Mouse (Mus musculus): ENCODE data around the gene Gm33543.

Gene Gm33543

DNA sequence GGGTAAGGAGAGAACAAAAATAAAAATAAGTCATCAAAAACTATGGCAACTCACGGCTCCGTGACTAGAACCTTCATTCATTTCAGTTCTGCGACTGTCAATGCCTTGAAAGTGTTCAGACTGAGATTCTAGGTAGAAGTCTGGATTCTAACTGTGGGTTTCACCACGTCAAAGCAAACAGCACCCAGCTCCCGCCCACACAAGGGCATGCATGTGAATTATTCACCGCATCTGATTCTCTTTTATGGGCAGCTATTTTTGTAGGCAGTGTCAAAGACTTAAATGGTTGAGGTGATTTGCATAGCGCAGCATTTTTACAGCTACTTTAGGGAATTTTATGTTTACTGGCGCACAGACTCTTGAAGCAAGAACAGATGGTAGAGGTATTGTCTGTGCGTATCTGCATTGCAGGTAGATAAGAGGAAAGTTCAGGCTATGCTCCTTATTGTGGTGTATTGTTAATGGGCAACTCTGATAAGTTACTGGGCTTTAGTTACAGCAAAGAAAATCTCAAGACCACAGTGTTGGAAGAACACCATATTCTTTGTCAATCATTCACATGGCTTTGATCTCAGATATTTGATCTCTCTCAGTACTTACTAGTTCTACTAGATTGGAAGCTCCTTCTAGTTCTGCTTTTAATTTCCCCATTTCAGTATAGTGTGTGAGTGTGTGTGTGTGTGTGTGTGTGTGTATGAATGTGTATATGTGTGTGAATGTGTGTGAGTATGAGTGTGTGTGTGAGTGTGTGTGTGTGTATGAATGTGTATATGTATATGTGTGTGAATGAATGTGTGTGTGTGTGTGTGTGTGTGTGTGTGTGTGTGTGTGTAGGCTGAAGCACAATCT, at the start of gene Gm33543:
Gm33543 (minus strand) TSS at position 142 of the 849 bp plus-strand sequence.
- DNase-seq (ENCODE audit: extremely low spot score, low spot score) = no peak

DNA sequence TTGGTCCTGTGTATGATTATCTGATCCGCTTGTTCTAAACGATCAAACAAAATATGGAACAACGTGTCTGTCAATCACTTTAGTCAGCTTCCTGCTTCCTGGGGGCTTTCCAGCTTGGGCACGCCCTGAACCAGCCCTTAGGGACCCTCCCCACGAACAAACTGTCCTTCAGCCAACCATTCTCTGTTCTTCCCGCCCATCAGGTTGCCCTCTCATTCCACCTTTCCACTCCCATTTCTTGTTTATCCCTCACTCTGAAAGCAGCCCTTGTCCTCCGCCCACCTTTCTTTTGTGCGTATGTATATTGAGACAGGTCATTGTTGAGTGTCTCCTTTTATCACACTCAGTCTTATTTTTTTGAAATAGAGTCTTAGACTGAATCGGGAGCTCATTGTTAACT, 49.4 kb upstream of the Gm33543 start:
- no peak for DNase-seq (ENCODE audit: extremely low spot score, low spot score)

DNA sequence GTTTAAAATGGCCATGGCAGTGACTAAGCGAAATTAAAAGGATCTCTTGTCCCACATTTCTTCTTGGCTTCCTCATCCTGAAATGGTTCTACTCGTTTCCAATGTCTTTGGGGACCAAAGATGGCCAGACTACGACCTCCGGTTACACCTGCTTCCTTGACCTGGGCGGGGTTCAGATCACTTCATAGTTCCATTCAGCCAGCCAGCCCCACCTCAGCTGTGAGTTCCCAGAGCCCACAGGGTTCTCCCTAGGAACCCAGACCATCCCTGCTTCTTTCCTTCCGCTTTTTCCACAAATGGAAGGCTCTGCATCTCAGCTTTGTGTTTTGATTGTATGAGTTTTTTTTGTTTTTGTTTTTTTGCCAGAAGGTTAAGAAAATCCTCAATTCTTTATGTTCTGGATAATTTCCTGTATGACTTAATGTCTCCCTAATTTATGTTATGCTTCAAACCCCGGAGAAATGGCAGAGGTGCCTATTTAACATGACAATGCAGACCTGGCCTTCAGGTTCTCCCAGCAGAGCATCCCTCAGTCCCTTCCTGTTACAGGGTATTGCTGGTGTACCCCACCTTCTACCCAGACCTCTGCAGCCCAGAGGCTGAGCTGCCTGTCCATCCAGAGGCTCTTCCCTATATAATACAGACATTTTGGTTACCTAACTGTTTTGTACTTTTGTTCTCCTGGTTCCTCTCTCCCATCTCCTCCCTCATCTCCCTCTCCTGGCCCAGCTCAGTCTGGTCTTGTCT, 48.7 kb upstream of the Gm33543 start:
- DNase-seq (ENCODE audit: extremely low spot score, low spot score) = no peak

DNA sequence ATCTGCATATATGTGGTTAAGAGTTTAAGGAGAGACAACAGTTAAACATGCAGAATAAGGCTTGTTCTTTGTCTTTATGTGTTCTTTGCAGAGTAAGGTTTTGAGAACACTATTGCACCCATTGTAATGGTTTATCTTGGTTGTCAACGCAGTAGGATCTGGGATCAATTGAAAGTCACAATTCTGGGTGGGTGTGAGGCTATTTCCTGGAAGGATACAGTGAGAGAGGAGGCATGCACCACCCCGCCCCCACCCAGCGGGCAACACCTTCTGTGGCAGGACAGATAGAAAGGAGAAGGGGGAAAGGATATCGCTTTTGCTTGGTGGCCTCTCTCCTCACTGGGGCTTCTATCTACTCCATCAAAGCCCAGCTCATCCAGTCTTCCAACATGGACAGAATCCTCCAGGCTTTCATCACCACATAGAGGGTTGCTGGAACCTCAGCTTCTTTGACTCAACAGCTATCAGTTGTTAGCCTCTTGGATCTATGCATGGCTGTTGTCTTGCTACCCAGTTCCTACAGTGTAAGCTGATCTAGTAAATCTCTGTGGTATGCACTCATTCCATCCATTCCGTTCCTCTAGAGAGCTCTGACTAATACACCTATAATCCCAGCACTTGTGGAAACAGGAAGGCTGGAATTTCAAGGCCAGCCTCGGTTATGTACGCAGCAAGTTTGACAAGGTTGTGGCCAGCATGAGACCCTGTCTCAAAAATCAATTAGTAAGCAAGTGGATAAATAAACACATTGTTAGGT, 41.2 kb upstream of the Gm33543 start:
- DNase-seq (ENCODE audit: extremely low spot score, low spot score) = no peak

DNA sequence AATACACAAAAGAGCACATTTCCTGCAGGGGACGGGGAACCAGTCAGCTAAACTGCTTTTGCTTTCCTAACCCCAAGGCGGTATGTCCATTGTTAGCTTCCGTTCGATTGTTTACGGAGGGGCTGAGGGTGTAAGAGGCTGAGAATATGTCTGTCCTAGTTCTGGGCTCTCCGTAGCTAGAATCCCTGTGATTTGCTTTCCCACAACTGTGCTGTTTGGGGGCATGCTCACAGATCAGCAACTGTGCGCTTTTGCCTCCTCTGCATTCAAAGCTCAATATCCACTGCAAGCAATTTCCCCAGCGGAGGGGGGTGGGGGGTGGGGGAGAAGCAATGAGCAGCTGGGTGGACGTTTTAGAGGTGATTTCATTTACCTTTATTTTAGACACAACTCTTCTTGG, 39.3 kb upstream of the Gm33543 start:
- no peak for DNase-seq (ENCODE audit: extremely low spot score, low spot score)

DNA sequence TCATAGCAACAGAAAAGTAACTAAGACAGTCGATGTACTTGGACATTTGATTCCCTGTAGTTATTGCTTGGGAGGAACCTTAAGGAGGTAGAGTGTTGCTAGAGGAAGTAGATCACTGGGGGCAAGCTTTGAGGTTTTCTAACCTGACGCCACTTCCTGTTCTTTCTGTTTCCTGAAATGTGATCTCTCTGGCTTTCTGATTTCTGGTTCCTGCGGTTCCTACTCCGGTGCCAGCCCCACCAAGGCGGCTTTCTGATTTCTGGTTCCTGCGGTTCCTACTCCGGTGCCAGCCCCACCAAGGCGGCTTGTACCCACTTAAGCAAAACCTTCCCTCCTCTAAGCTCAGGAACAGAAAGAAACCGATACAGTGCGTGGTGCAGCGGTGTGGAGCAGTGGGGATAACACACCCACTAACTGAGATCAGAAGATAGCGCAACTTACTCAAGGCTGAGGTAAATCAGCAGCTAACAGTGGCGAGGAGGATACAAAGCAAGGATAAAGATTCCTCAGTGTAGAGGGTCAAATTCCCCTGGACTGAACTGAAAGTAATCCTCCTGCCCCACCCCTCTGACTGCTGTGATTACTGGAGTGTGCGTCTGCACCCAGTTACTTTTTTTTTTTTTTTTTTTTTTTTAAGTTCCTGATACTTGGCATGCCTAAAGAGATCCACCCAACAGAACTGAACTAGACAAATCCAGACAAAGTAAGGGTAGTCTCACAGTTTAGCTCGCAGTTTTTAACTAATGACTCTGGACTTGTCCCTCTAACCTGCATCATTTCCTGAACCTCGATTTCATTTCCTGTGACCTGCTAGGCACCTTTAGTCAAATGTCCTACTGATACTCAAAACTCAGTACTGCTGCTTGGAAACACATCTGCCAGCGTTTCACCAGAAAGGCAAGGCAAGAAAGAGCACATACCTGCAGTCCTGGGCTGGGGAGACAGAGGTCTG, 37.5 kb upstream of the Gm33543 start:
- no peak for DNase-seq (ENCODE audit: extremely low spot score, low spot score)

DNA sequence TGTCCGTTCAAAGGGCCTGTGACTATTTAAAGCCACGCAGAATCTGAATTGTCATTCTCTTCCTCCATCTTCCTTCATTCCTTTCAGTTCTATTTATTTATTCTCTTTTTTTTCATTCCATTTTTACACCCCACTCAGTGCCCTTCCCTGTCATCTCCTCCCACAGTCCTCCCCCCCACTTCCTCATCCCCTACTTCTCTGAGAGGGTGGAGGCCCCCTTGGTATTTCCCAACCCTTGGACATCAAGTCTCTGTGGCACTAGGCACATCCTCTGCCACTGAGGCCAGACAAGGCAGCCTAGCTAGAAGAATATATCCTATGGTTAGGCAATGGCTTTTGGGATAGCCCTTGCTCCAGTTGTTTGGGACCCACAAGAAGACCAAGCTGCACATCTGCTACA, 28.1 kb upstream of the Gm33543 start:
- DNase-seq (ENCODE audit: extremely low spot score, low spot score) = no peak

DNA sequence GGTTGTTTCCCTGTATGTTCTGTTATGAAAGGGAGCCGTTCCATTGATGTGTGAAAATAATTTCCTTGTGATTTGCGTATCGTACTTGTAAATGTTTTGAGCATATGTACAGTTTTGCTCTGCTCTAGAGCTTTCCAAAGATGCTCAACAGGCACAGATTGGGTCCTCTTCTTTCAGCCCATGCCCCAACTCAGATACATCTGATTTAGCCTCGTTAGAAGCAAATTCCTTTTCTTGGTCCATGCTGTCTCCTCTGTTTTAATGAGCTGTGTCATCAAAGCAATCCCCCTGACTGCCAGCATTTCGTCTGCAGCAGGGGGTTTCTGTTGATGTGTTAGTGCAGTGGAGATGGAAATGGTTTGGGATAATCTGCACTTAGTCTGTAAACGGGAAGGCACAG, 25.6 kb upstream of the Gm33543 start:
- no peak for DNase-seq (ENCODE audit: extremely low spot score, low spot score)

DNA sequence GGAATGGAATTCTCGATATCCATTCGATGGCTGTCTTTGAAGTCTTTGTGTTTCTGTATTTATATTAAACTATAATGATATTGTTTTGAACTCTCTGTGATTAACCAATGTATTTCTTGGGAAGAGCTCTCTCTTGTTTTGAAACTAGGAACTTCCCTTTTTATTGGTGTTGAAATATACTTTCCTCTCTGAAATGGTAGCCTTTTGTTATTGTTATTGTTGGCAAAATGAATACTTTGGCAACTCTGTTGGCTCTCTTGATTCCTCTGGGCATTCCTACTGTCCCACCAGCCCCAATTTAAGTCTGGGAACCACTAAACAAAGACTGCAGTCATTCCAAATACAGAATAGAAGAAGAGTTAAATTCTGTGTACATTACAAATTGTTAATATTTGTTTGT, 24.9 kb upstream of the Gm33543 start:
- no peak for DNase-seq (ENCODE audit: extremely low spot score, low spot score)

DNA sequence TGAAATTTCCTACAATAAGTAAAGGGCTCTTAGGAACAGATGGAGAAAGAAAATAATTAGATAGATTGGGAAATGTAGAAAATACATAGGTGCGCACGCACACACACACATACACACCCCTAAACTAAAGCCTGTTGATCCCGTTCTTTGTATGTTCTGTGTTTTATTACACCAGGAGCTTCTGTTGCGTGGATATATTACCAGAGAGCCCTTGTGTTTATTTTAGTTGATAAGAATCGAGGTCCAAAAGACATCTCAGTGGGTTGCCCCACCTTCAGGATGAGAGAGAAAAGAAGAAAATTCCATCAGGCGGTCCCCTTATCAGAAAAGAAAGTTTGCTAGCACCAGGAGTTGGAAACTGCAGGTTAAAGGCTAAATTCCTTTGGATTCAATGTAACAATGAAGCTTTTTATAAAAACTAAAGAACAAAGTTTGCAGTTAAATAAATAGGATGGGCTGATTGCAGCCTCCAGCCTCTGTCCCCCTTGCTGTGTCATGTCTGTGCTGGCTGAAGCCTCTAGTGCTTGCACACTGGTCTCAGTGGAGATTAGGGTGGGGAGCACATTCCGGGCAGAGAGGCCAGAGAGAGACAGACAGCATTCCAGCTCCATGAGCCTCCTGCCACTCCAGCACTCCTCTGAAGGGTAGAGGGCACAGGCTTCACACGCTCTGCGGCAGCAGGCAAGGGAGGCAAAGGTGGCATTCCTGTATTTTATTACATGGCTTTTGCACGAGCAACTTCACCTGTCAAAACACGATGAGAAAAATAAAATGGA, 21.8 kb upstream of the Gm33543 start:
- no peak for DNase-seq (ENCODE audit: extremely low spot score, low spot score)

DNA sequence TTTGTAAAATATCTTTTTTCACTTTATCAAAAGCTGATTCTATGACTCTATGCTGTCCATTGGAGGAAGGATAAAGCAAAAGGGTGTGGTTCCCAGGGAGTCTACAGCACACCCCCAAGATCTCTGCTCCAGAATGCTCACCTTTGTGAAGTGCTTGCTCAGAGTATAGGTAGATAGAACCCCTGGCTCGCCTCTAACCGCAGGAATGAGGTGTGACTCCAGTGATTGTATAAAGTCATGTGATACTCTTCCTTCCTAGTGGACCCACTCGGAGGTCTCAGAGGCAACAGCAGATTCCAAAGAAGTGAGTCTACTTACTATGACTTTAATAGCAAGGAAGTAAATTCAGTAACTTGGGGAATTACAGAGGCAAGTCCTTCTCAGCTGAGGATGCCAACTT, 19.9 kb upstream of the Gm33543 start:
- no peak for DNase-seq (ENCODE audit: extremely low spot score, low spot score)

DNA sequence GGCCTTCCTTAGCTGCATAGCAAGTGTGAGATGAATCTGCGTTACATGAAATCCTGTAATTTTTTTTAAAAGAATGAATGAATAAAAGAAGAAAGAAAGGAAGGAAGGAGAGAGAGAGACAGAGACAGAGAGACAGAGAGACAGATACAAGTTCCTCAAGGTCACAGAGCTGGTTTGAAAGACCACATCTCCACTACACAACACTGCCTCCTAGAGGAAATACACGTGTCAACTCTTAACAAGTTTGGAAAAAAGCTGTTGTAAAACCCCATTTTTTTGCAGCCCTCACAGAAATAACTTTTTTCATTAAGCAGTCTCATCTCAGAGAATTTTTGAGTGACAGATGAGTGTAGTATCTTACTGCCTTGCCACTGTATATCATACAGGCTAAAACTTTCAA, 15.4 kb upstream of the Gm33543 start:
- no peak for DNase-seq (ENCODE audit: extremely low spot score, low spot score)

DNA sequence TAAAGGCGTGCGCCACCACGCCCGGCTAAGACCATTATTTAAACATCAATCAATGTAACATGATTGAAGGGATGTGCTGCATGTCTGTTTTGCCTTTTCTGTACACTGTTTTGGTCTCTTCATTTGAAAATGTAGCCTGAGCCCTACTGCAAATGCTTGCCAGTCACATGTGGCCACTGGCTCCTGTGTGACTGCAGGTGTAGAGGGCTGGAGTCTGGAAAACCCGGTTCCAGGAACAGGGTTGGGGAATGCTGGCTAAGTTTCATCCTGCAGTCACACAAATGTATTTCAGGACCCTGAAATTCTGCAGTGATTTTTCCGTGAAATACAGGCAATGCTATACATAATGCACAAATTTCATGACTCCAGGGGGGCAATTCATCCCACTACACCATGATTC, 12.7 kb upstream of the Gm33543 start:
- DNase-seq (ENCODE audit: extremely low spot score, low spot score) = no peak

DNA sequence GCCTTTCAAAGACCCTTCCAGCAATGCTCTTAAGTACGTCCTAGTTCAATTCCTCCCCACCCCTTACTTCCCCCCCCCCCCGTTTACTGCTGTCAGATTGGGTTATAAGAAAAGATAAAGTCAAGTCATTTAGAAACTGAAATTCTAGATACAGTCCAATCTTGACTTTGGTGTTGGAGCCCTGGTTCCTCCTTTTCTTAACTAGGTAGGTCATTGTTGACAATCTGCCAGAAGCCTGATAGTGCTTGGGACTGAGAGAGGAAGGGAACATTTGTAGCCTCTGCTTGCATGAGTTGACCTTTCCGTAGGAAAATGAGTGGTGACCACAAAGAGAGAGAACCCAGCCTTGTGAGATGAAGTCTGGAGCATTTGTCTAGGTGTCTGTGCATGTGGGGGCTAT, 7.8 kb upstream of the Gm33543 start:
- no peak for DNase-seq (ENCODE audit: extremely low spot score, low spot score)

DNA sequence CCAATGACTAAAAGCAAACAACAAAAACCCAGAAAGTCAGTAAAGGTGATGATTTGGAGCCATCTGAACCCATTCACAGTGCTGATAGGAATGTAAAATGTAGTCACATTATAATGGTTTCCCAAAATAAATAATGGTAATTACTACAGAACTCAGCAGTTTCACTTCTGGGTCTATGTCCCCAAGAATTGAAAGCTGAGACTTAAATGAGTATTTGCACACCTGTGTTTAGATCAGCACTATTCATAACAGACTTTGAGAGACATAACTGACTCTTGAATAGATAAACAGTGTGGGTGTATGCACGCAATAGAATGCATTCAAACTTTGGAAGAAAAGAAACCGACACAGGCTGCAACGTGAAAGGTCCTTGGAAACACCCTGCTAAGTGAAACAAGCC, 4.0 kb upstream of the Gm33543 start:
- DNase-seq (ENCODE audit: extremely low spot score, low spot score) = no peak

DNA sequence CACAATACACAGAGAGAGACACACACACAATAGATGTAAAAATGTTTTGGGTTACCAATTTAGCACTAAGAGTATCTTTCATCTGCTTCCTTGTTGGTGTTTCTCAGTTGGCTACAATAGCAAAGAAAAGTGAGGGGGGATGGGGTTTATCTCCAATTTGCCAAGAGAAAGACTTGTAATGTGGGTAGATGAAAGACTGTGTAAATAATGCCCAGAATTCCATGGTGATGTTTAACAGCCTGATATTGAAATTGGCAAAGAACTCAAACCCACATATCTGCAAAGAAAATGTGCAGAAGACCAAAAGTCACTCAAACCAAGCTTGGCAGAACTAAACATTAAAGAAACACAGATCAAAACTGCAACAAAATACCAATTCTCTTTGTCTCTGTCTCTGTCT, 3.6 kb upstream of the Gm33543 start:
- DNase-seq (ENCODE audit: extremely low spot score, low spot score) = no peak

DNA sequence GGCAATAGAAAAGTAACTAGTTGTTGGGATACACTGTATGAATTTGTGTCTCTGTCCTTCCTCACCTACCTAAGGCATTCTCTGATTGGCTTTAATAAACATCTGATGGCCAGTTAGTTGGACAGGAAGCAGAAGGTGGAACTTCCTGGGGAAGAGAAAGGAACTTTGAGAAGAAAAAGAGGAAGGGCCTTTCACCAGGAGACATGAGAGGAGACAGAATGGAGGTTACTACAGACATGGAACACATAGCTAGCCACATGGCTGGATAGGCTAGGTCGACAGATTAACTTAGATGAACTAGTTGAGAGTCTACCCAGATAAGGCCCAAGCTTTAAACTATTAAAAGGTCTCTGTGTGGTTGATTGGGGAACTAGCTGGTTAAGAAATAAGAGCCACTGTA, 1.1 kb upstream of the Gm33543 start:
- DNase-seq (ENCODE audit: extremely low spot score, low spot score) = no peak

DNA sequence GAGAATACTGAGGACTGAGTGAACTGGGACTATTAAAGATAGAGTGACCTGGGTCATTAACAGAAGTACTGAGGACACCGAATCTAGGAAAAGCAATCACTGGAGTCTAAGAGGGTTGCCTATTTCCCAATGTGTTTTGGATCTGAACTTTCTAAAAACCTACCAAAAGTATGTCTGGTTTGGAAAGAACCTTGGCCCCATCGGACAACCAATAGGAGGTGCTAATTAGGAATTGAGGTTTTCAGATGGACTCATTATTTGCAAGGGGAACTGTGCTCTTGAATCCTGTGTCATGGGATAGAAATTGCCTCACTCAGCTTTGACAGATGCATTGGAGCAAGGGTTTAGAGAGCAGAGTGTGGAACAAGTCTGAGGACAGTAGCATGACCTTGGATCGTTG, 1.5 kb downstream of the Gm33543 start:
- no peak for DNase-seq (ENCODE audit: extremely low spot score, low spot score)

DNA sequence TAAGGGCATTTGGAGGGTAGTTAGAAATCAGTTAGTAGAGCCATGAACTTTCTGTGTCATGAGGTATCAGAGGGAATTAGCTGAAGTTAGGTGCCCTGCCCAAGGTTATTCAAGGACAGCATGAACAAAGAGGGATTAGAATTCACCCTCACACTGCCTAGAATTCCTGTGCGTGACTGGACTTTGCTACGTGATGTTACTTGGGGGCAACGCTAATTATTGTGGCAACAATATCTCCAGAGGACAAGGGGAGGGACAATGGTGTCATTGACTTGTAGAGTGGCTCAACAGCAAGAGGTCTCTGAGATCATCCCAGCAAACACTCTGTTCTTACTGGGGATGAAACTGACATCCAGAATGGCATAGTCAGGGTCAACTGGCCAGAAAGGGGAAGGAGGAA, 2.9 kb downstream of the Gm33543 start:
- no peak for DNase-seq (ENCODE audit: extremely low spot score, low spot score)

DNA sequence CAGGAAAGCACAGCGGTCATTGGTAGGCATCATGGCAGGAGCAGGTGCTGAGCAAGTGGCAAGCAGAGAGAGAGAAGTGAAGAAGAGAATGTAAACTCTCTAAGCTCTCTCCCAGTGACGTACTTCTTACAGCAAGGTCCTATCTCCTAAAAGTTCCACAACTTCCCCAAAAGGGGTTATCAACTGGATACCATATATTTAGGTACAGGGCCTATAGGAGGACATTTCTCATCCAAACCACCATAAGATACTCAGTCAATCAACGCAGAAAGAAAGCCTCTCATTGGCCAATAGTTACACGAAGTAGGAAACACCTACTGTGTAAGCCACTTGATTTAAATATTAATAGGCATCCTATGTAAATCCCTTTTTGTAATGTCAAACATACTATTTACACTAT, 3.7 kb downstream of the Gm33543 start:
- no peak for DNase-seq (ENCODE audit: extremely low spot score, low spot score)

Measured in neural tube, embryonic 10.5 days (tissue).